Comparison of ENCODE assay signal across 8 mouse cellular contexts in the genomic region with DNA sequence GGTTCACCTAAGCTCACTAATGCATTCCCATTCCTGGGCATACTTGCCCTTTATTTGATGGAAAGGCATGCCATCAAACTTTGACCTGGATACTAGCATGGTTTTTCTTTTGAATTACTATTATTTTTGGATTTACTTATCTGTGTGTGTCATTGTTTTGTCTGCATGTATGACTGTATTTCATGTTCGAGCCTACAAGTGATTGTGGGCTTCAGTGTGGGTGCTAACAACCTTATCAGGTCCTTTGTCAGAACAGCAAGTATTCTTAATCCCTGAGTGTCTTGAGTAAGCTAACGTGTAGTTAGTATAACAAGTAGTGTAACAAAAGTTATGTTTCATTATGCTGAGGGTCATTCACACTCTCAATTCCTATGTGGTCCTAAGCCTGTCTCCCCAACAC. TPM values are rescaled to one million over a fixed set of nuclear protein-coding genes. Genes with fewer than 3 reads are reported as not detected.
A peak's percentile ranks its signal among the peaks of the same experiment; 100 is the strongest.
DNase-seq lines count a peak whose midpoint lies in the region; ATAC-seq and TF ChIP-seq lines count a peak whose summit lies in the region.

No protein-coding gene starts in this region.

- H3K36me3 ChIP-seq in liver, adult 2 months (ENCODE audit: control insufficient read depth, insufficient read depth, low read length), result no peaks in the 10 kb centered on the region
- H3K36me3 ChIP-seq in embryonic facial prominence, embryonic 11.5 days (replicated peaks; ENCODE audit: control insufficient read depth, insufficient read depth, low read depth, low read length), result no peaks in the 10 kb centered on the region
- peaks cover 29% of the 10 kb centered on the region for H3K36me3 ChIP-seq in intestine, embryonic 14.5 days (ENCODE audit: control insufficient read depth, insufficient read depth, low read length)
- H3K36me3 ChIP-seq in myocyte (ENCODE audit: control insufficient read depth, insufficient read depth), result peaks cover 15% of the 10 kb centered on the region

- no peaks in the 10 kb centered on the region for H3K9me3 ChIP-seq in embryonic facial prominence, embryonic 11.5 days (replicated peaks; ENCODE audit: control insufficient read depth, low read length)
- H3K9me3 ChIP-seq in intestine, embryonic 14.5 days (ENCODE audit: control insufficient read depth, low read length), result no peaks in the 10 kb centered on the region

- intact Hi-C loops in left cerebral cortex, postnatal 36 days (cut with DNase I), result no loop called here

- no peak for ATAC-seq in embryonic facial prominence, embryonic 11.5 days (replicated peaks; ENCODE audit: insufficient number of reproducible peaks, low FRiP score, low TSS enrichment, low read depth)
- ATAC-seq in intestine, embryonic 14.5 days (replicated peaks; ENCODE audit: low FRiP score, low TSS enrichment, low read depth), result no peak

- H3K4me1 ChIP-seq in liver, adult 2 months (ENCODE audit: control insufficient read depth, insufficient read depth, low read length), result peaks cover 10% of the 10 kb centered on the region
- H3K4me1 ChIP-seq in embryonic facial prominence, embryonic 11.5 days (ENCODE audit: control insufficient read depth, insufficient read depth, low read length), result peaks cover 3% of the 10 kb centered on the region; the same call in 1 of the 2 replicates
- H3K4me1 ChIP-seq in intestine, embryonic 14.5 days (replicated peaks; ENCODE audit: control insufficient read depth, insufficient read depth, low read length), result peaks cover 29% of the 10 kb centered on the region

- H3K27ac ChIP-seq in liver, adult 2 months (replicated peaks; ENCODE audit: insufficient read depth, low read depth, low read length), result no peak overlapping the region
- no peak overlapping the region; the same call in 1 of the 2 replicates for H3K27ac ChIP-seq in embryonic facial prominence, embryonic 11.5 days (replicated peaks; ENCODE audit: low read depth, low read length)
- H3K27ac ChIP-seq in intestine, embryonic 14.5 days (ENCODE audit: low read depth), result no peak overlapping the region

- peaks cover 12% of the 10 kb centered on the region; the same call in 1 of the 2 replicates for H3K79me2 ChIP-seq in liver, adult 2 months (ENCODE audit: control insufficient read depth, insufficient read depth, low read length)
- H3K79me2 ChIP-seq in myocyte (ENCODE audit: control insufficient read depth, insufficient read depth), result peaks cover 60% of the 10 kb centered on the region

- H3K4me3 ChIP-seq in liver, adult 2 months (ENCODE audit: insufficient read depth, low read depth, low read length), result peak overlapping the region; percentile 54
- H3K4me3 ChIP-seq in embryonic facial prominence, embryonic 11.5 days (ENCODE audit: low read depth, low read length), result peak overlapping the region; percentile 64
- peak overlapping the region; percentile 99 for H3K4me3 ChIP-seq in intestine, embryonic 14.5 days (ENCODE audit: low read depth, low read length)
- peak overlapping the region; percentile 93 for H3K4me3 ChIP-seq in myocyte

- no peak for TF ChIP-seq POLR2A in liver, adult 2 months (IDR thresholded peaks at IDR 0.05; ENCODE audit: extremely low read depth, insufficient read depth, low read length)
- no peak for TF ChIP-seq POLR2A in myocyte (IDR thresholded peaks at IDR 0.05; ENCODE audit: insufficient read length, low read depth)

- H3K9ac ChIP-seq in liver, adult 2 months (ENCODE audit: low read depth, low read length), result peak overlapping the region; percentile 52
- H3K9ac ChIP-seq in embryonic facial prominence, embryonic 11.5 days (replicated peaks; ENCODE audit: low read length), result peak overlapping the region; percentile 69
- H3K9ac ChIP-seq in intestine, embryonic 14.5 days (ENCODE audit: low read length), result peak overlapping the region; percentile 79

- TF ChIP-seq CTCF in liver, adult 2 months (IDR thresholded peaks at IDR 0.05; ENCODE audit: low read depth, low read length), result no peak

- no peak for DNase-seq in liver, adult 2 months (ENCODE audit: extremely low read depth, low read depth, low spot score)
- DNase-seq in liver, result no peak
- no peak for DNase-seq in embryonic facial prominence, embryonic 11.5 days (ENCODE audit: low spot score)
- DNase-seq in intestine, embryonic 14.5 days (ENCODE audit: low spot score), result no peak
- DNase-seq in left cerebral cortex, postnatal 36 days (ENCODE audit: low spot score in 2 of 2), result no peak
- no peak for DNase-seq in kidney, adult 18-20 months
- DNase-seq in frontal cortex, postnatal 10 days (ENCODE audit: low spot score in 2 of 2), result no peak

- 24% methylated on average over 2 of the region's 2 CpGs for WGBS in liver, adult 2 months
- WGBS in embryonic facial prominence, embryonic 11.5 days, result 46% methylated on average over 2 of the region's 2 CpGs
- 22% methylated on average over 2 of the region's 2 CpGs for WGBS in intestine, embryonic 14.5 days

- no peaks in the 10 kb centered on the region for H3K27me3 ChIP-seq in liver, adult 2 months (ENCODE audit: control insufficient read depth, insufficient read depth, low read length)
- H3K27me3 ChIP-seq in embryonic facial prominence, embryonic 11.5 days (ENCODE audit: control insufficient read depth, insufficient read depth, low read length), result no peaks in the 10 kb centered on the region
- no peaks in the 10 kb centered on the region for H3K27me3 ChIP-seq in intestine, embryonic 14.5 days (replicated peaks; ENCODE audit: control insufficient read depth, insufficient read depth, low read length)
- H3K27me3 ChIP-seq in myocyte (ENCODE audit: control insufficient read depth, insufficient read depth, insufficient read length), result no peaks in the 10 kb centered on the region

- peak overlapping the region; percentile 72 for H3ac ChIP-seq in myocyte (ENCODE audit: control insufficient read depth, insufficient read length)

- H3K4me2 ChIP-seq in embryonic facial prominence, embryonic 11.5 days (ENCODE audit: low read depth, low read length), result peak overlapping the region; percentile 59
- peak overlapping the region; percentile 56 for H3K4me2 ChIP-seq in intestine, embryonic 14.5 days (ENCODE audit: low read length)
- peak overlapping the region; percentile 93 for H3K4me2 ChIP-seq in myocyte (ENCODE audit: low read depth)

TF ChIP-seq in myocyte, 11 proteins besides CTCF, POLR2A, EP300 and RAD21:
- TF ChIP-seq MAX (IDR thresholded peaks at IDR 0.05; ENCODE audit: low read depth), result no peak
- no peak for TF ChIP-seq TCF3 (IDR thresholded peaks at IDR 0.05; ENCODE audit: insufficient read length, low read depth)
- TF ChIP-seq CEBPB (IDR thresholded peaks at IDR 0.05; ENCODE audit: insufficient read depth, poor library complexity, severe bottlenecking), result no peak
- TF ChIP-seq REST (IDR thresholded peaks at IDR 0.05; ENCODE audit: insufficient read depth, insufficient read length), result no peak
- TF ChIP-seq E2F4 (IDR thresholded peaks at IDR 0.05; ENCODE audit: insufficient read depth), result no peak
- TF ChIP-seq USF1 (IDR thresholded peaks at IDR 0.05; ENCODE audit: low read depth), result no peak
- TF ChIP-seq POLR2AphosphoS2 (IDR thresholded peaks at IDR 0.05; ENCODE audit: insufficient read length, low read depth), result no peak
- TF ChIP-seq MYOD1 (IDR thresholded peaks at IDR 0.05; ENCODE audit: control insufficient read depth in 1 of 3, insufficient read length in 2 of 3, low read depth in 2 of 3), result no peak
- TF ChIP-seq SRF (IDR thresholded peaks at IDR 0.05; ENCODE audit: control insufficient read depth, insufficient read length, low read depth), result no peak
- no peak for TF ChIP-seq MYOG (IDR thresholded peaks at IDR 0.05; ENCODE audit: control insufficient read depth in 1 of 3, insufficient read depth in 1 of 3, insufficient read length in 2 of 3, low read depth in 2 of 3)
- no peak for TF ChIP-seq TCF12 (IDR thresholded peaks at IDR 0.05; ENCODE audit: insufficient read depth, poor library complexity, severe bottlenecking)

RNA-seq across cellular contexts. Expression of gene Cdca4, which starts 0.9 kb away (rescaled TPM):
- total RNA-seq in liver, adult 2 months (2014; rRNA removed), result 3.5 and 4.0 TPM in 2 replicates
- polyA plus RNA-seq in liver, adult 2 months (2012; rRNA removed), result 3.7 and 5.0 TPM in 2 replicates
- polyA plus RNA-seq in embryonic facial prominence, embryonic 11.5 days (2014; fragmentation: Nextera tagmentation; extraction: Ambion mirVana), result 175 and 179 TPM in 2 replicates
- polyA plus RNA-seq in intestine, embryonic 14.5 days (2014; fragmentation: Nextera tagmentation; extraction: Ambion mirVana), result 116 and 126 TPM in 2 replicates
- 21.5 TPM for polyA plus RNA-seq in myocyte (2012; fragmentation: generic; extraction: Trizol)
- 10 to 100 TPM in 1 of 2 experiments, 1 to 10 TPM in 1; 9.2 to 10.9 TPM for total RNA-seq in left cerebral cortex, postnatal 36 days (2021)

RNA-seq across cellular contexts. Expression of gene Clba1, which starts 21.4 kb away (rescaled TPM):
- total RNA-seq in liver, adult 2 months (2014; rRNA removed), result 0.09 and 0.27 TPM in 2 replicates
- 0.42 and 0.60 TPM in 2 replicates for polyA plus RNA-seq in liver, adult 2 months (2012; rRNA removed)
- 8.3 and 9.5 TPM in 2 replicates for polyA plus RNA-seq in embryonic facial prominence, embryonic 11.5 days (2014; fragmentation: Nextera tagmentation; extraction: Ambion mirVana)
- 4.3 and 7.0 TPM in 2 replicates for polyA plus RNA-seq in intestine, embryonic 14.5 days (2014; fragmentation: Nextera tagmentation; extraction: Ambion mirVana)
- polyA plus RNA-seq in myocyte (2012; fragmentation: generic; extraction: Trizol), result 9.6 TPM
- total RNA-seq in left cerebral cortex, postnatal 36 days (2021), result 10 to 100 TPM; 17.4 to 22.1 TPM

RNA-seq across cellular contexts. Expression of gene Ahnak2, which starts 27.7 kb away (rescaled TPM):
- total RNA-seq in liver, adult 2 months (2014; rRNA removed), result 0.18 and 0.54 TPM in 2 replicates
- 0.13 and 0.16 TPM in 2 replicates for polyA plus RNA-seq in liver, adult 2 months (2012; rRNA removed)
- 0.13 and 0.18 TPM in 2 replicates for polyA plus RNA-seq in embryonic facial prominence, embryonic 11.5 days (2014; fragmentation: Nextera tagmentation; extraction: Ambion mirVana)
- 2.9 and 3.1 TPM in 2 replicates for polyA plus RNA-seq in intestine, embryonic 14.5 days (2014; fragmentation: Nextera tagmentation; extraction: Ambion mirVana)
- 24.4 TPM for polyA plus RNA-seq in myocyte (2012; fragmentation: generic; extraction: Trizol)
- total RNA-seq in left cerebral cortex, postnatal 36 days (2021), result 1 to 10 TPM; 6.1 to 6.8 TPM

RNA-seq across cellular contexts. Expression of gene Gpr132, which starts 37.9 kb away (rescaled TPM):
- total RNA-seq in liver, adult 2 months (2014; rRNA removed), result 0.09 and 0.47 TPM in 2 replicates
- polyA plus RNA-seq in liver, adult 2 months (2012; rRNA removed), result 0.44 and 0.60 TPM in 2 replicates
- polyA plus RNA-seq in embryonic facial prominence, embryonic 11.5 days (2014; fragmentation: Nextera tagmentation; extraction: Ambion mirVana), result 0.15 TPM in 1 of 2 replicates, not detected in the other
- polyA plus RNA-seq in intestine, embryonic 14.5 days (2014; fragmentation: Nextera tagmentation; extraction: Ambion mirVana), result 0.42 and 0.50 TPM in 2 replicates
- polyA plus RNA-seq in myocyte (2012; fragmentation: generic; extraction: Trizol), result 0.02 TPM
- not detected for total RNA-seq in left cerebral cortex, postnatal 36 days (2021)
